Mouse (Mus musculus) CH12.LX (cell line): ENCODE data around the gene Galm. TPM values are rescaled to one million over a fixed set of nuclear protein-coding genes. Genes with fewer than 3 reads are reported as not detected.

Experiments used
- DNase-seq: peaks from one replicate; pipeline ENCODE4 v3.0.0-alpha.2; 2013; ENCODE audit errors: extremely low read depth
- H3K27ac ChIP-seq: 2 replicates; pipeline ENCODE4 v1.5.1; 2012; ENCODE audit warnings: low read depth, mild to moderate bottlenecking, control low read depth, moderate library complexity; ENCODE audit not compliant: insufficient read depth
- H3K27me3 ChIP-seq: replicated peaks from 2 replicates; pipeline ENCODE3; 2012; ENCODE audit warnings: inconsistent platforms
- H3K36me3 ChIP-seq, 2 experiments: replicated peaks in 1 of 2; 2 replicates each; pipeline versions ENCODE3 to v1.6.1; 2012; ENCODE audit warnings: inconsistent platforms in 1 of 2, low read length in 1 of 2, mild to moderate bottlenecking in 1 of 2, mixed read lengths in 1 of 2, moderate library complexity in 1 of 2; ENCODE audit not compliant: control insufficient read depth in 1 of 2, insufficient read depth in 1 of 2
- H3K4me1 ChIP-seq, 2 experiments: 2 replicates each; pipeline ENCODE4 v1.6.1; 2012; ENCODE audit warnings: inconsistent platforms in 1 of 2, moderate library complexity in 1 of 2; ENCODE audit not compliant: insufficient read depth in 2 of 2, control insufficient read depth in 1 of 2
- H3K4me2 ChIP-seq: 2 replicates; pipeline ENCODE4 v1.6.1; 2012; ENCODE audit warnings: low read depth, mild to moderate bottlenecking, control low read depth; ENCODE audit not compliant: poor library complexity, insufficient read depth, severe bottlenecking
- H3K4me3 ChIP-seq, 3 experiments: fragments of 150-350 bp in 1 of 3; sonication (generic) in 1 of 3; replicated peaks in 1 of 3; 2 replicates each; pipeline versions ENCODE3 to v1.5.1; 2011 to 2012; ENCODE audit warnings: low read depth in 2 of 3, low read length in 2 of 3, mild to moderate bottlenecking in 2 of 3, moderate library complexity in 2 of 3, control low read depth in 1 of 3, improper control_type of control experiment in 1 of 3, inconsistent platforms in 1 of 3, mixed read lengths in 1 of 3; ENCODE audit not compliant: poor library complexity in 1 of 3
- H3K79me2 ChIP-seq: replicated peaks from 2 replicates; pipeline ENCODE4 v1.6.1; 2012; ENCODE audit warnings: mild to moderate bottlenecking, moderate library complexity; ENCODE audit not compliant: control insufficient read depth, poor library complexity, insufficient read depth, severe bottlenecking; ENCODE audit errors: extremely low read depth
- H3K9ac ChIP-seq: 2 replicates; pipeline ENCODE4 v1.6.1; 2012; ENCODE audit warnings: low read depth, mild to moderate bottlenecking, control low read depth, moderate library complexity; ENCODE audit not compliant: insufficient read depth
- H3K9me3 ChIP-seq: replicated peaks from 2 replicates; pipeline ENCODE3; 2012; ENCODE audit warnings: low read length, inconsistent platforms, mixed read lengths
- BHLHE40 ChIP-seq: IDR thresholded peaks from 2 replicates; pipeline ENCODE4 v1.6.1; 2011; ENCODE audit warnings: mild to moderate bottlenecking, low read depth, low read length, improper control_type of control experiment
- E2F4 ChIP-seq: IDR thresholded peaks from 2 replicates; pipeline ENCODE4 v1.6.1; 2011; ENCODE audit warnings: low read depth, low read length, improper control_type of control experiment; ENCODE audit not compliant: insufficient replicate concordance
- ELF1 ChIP-seq: IDR thresholded peaks from 2 replicates; pipeline ENCODE4 v1.6.1; 2014; ENCODE audit warnings: low read depth, mild to moderate bottlenecking, inconsistent platforms, low read length, improper control_type of control experiment
- GABPA ChIP-seq: IDR thresholded peaks from 2 replicates; pipeline ENCODE4 v1.6.1; 2012; ENCODE audit warnings: low read depth, low read length, improper control_type of control experiment, inconsistent platforms; ENCODE audit not compliant: insufficient replicate concordance
- HCFC1 ChIP-seq: IDR thresholded peaks from 2 replicates; pipeline ENCODE4 v1.6.1; 2012; ENCODE audit warnings: low read depth, mild to moderate bottlenecking, inconsistent platforms, low read length, improper control_type of control experiment
- IRF4 ChIP-seq: IDR thresholded peaks from 2 replicates; pipeline ENCODE4 v1.6.1; 2014; ENCODE audit warnings: low read depth, mild to moderate bottlenecking, inconsistent platforms, low read length, improper control_type of control experiment
- MAFK ChIP-seq: IDR thresholded peaks from 2 replicates; pipeline ENCODE4 v1.6.1; 2011; ENCODE audit warnings: low read length, improper control_type of control experiment; ENCODE audit not compliant: insufficient replicate concordance
- MEF2A ChIP-seq: IDR thresholded peaks from 2 replicates; pipeline ENCODE4 v1.6.1; 2014; ENCODE audit warnings: low read depth, mild to moderate bottlenecking, inconsistent platforms, low read length, improper control_type of control experiment, borderline replicate concordance
- MYC ChIP-seq: IDR thresholded peaks from 2 replicates; pipeline ENCODE4 v1.6.1; 2011; ENCODE audit warnings: low read depth, mild to moderate bottlenecking, improper control_type of control experiment, low read length
- NRF1 ChIP-seq: IDR thresholded peaks from 2 replicates; pipeline ENCODE4 v1.6.1; 2014; ENCODE audit warnings: low read depth, mild to moderate bottlenecking, inconsistent platforms, low read length, improper control_type of control experiment, moderate library complexity
- PAX5 ChIP-seq: IDR thresholded peaks from 2 replicates; pipeline ENCODE4 v1.6.1; 2012; ENCODE audit warnings: low read length, inconsistent platforms, mixed read lengths
- POLR2A ChIP-seq: IDR thresholded peaks from 2 replicates; pipeline ENCODE4 v1.6.1; 2011; ENCODE audit warnings: low read depth, mild to moderate bottlenecking, improper control_type of control experiment, low read length
- RAD21 ChIP-seq: IDR thresholded peaks from 2 replicates; pipeline ENCODE4 v1.6.1; 2011; ENCODE audit warnings: low read depth, mild to moderate bottlenecking, low read length, improper control_type of control experiment, moderate library complexity
- RCOR1 ChIP-seq: conservative IDR thresholded peaks from 2 replicates; pipeline ENCODE4 v1.6.1; 2012; ENCODE audit warnings: low read depth, mild to moderate bottlenecking, inconsistent platforms, low read length, improper control_type of control experiment
- SMC3 ChIP-seq: IDR thresholded peaks from 2 replicates; pipeline ENCODE4 v1.6.1; 2011; ENCODE audit warnings: low read depth, low read length, improper control_type of control experiment
- TBP ChIP-seq: conservative IDR thresholded peaks from 2 replicates; pipeline ENCODE4 v1.6.1; 2011; ENCODE audit warnings: low read depth, low read length, improper control_type of control experiment
- USF1 ChIP-seq: IDR thresholded peaks from 2 replicates; pipeline ENCODE4 v1.6.1; 2014; ENCODE audit warnings: low read depth, mild to moderate bottlenecking, inconsistent platforms, low read length, improper control_type of control experiment
- dilution Hi-C: fragments of 300-500 bp; cut with MboI; formaldehyde crosslinking; loops from 2 replicates; pipeline ENCODE4 v1.14.3; 2020; ENCODE audit warnings: low sequenced_read_pairs; ENCODE audit not compliant: extremely low pct_unique_long_range_greater_than_20kb, extremely low pct_ligation_motif_present
- in situ Hi-C: fragments of 300-500 bp; cut with MboI; formaldehyde crosslinking; loops from 3 replicates; pipeline ENCODE4 v1.14.3; 2019; ENCODE audit warnings: low sequenced_read_pairs, low pct_ligation_motif_present, low pct_unique_long_range_greater_than_20kb, mixed read lengths
- polyA plus RNA-seq: library from polyadenylated mRNA; unstranded; fragments of >175 nt; gene quantifications from 2 replicates; pipeline ENCODE4 v1.2.1, GENCODE M21; 2012; ENCODE audit warnings: low read depth; ENCODE audit not compliant: insufficient read length
- total RNA-seq, 2 experiments: library from RNA; depleted of rRNA; stranded (reverse); fragments of 300-350 nt in 1 of 2; fragments of >200 nt in 1 of 2; gene quantifications; 2 replicates each; pipeline ENCODE4 v1.2.3; 2012 to 2014

The Galm gene
- total and polyA plus RNA-seq, 3 experiments: 0.09 TPM; not detected in 2

GRCm38 (mm10) chr17:80126166-80126565, 1.1 kb upstream of the Galm start:
- Histone ChIP-seq H3K4me3 (no peak overlapping the region), H3K9ac (no peak overlapping the region), H3K79me2 (no peaks in the 10 kb centered on the region), H3K9me3 (no peaks in the 10 kb centered on the region), H3K27ac (no peak overlapping the region), H3K36me3 (no peaks in the 10 kb centered on the region)
- in situ Hi-C loops: loop anchor here (10.0 kb wide), 1 partner anchor 49 kb away; no protein-coding TSS in a partner anchor
- DNase-seq: no peak
- no peak for TF ChIP-seq MEF2A
- no peak for TF ChIP-seq MAFK
- no peak for TF ChIP-seq MYC
- no peak for TF ChIP-seq SMC3
- TF ChIP-seq GABPA: no peak
- TF ChIP-seq PAX5: no peak
- no peak for TF ChIP-seq ELF1
- no peak for TF ChIP-seq BHLHE40
- TF ChIP-seq HCFC1: no peak
- TF ChIP-seq, all 38 proteins: peak for 0
- no peaks in the 10 kb centered on the region for H3K27me3 ChIP-seq
- H3K4me1 ChIP-seq: peaks cover 11 to 15% of the 10 kb centered on the region in 2 experiments
- dilution Hi-C loops: no loop called here
- no peak overlapping the region for H3K4me2 ChIP-seq

- dilution Hi-C loops: no loop called here
- Histone ChIP-seq H3K4me1 (peaks cover 11 to 19% of the 10 kb centered on the region in 2 experiments), H3K4me3 (no peak overlapping the region), H3K9me3 (no peaks in the 10 kb centered on the region), H3K9ac (no peak overlapping the region), H3K36me3 (no peaks in the 10 kb centered on the region), H3K27ac (no peak overlapping the region), H3K4me2 (no peak overlapping the region), H3K27me3 (no peaks in the 10 kb centered on the region), H3K79me2 (no peaks in the 10 kb centered on the region)
- in situ Hi-C loops: loop anchor here (10.0 kb wide), 1 partner anchor 46 kb away; no protein-coding TSS in a partner anchor
- DNase-seq: no peak
- TF ChIP-seq NRF1 (no peak), IRF4 (no peak), GABPA (no peak), SMC3 (no peak), MYC (no peak), USF1 (no peak), MEF2A (no peak), TBP (no peak), RAD21 (no peak), POLR2A (no peak), RCOR1 (no peak), E2F4 (no peak)
Observed at GRCm38 (mm10) chr17:80128476-80128990, 1.3 kb downstream of the Galm start.
